Mouse (Mus musculus) forelimb bud, embryonic 11.5 days (tissue): ENCODE results near the gene Map9.
"Not testable (repeated sequence)": the region's sequence is repeated elsewhere in the genome, so short reads cannot be mapped to it uniquely, and the experiment has no call there.

Experiments used
- DNase-seq: peaks from one replicate; pipeline ENCODE4 v3.0.0-alpha.2; 2012; ENCODE audit warnings: low read depth, low spot score

Gene Map9

DNA sequence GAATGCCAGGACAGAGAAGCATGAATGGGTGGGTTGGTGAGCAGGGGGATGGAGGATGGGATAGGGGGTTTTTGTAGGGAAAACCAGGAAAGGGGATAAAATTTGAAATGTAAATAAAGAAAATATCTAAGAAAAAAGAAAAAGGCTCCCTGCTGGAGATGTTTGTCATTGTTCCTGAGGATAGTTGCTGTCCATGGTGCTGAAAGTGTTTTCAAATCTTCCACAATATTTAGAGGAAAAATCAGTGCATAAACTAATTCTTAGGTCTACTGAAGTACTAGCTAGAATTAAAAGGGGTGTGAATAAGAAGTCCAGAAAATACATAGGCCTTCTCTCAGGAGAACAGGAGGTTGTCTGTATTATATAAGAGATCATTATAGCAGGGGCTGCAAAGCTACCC, 54.6 kb downstream of the Map9 start:
- DNase-seq, result peak; percentile 70

- DNase-seq, result no peak
Measured at GRCm38 (mm10) chr3:82417958-82418357, 60.1 kb downstream of the Map9 start.

GRCm38 (mm10) chr3:82435351-82435750, 77.5 kb downstream of the Map9 start:
- DNase-seq, result no peak

DNA sequence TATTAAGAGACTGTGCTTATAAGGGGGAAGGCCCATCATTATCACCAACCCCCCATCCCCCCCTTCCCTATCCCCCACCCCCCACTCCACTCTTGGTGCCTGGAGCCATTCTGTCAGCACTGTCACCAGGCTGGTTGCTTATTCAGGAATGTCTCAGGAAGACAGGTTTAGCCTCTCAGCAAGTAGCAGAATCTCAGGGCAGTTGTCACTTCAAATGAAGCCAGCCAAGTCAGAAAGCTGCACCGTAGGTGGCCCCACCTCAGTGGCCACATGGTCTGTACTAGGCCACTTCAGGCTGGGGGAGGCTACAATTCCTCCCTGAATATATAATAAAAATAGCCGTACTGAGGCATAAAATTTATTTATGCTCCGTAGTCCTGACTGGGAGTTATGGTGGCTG, 83.1 kb downstream of the Map9 start:
- DNase-seq, result no peak

DNA sequence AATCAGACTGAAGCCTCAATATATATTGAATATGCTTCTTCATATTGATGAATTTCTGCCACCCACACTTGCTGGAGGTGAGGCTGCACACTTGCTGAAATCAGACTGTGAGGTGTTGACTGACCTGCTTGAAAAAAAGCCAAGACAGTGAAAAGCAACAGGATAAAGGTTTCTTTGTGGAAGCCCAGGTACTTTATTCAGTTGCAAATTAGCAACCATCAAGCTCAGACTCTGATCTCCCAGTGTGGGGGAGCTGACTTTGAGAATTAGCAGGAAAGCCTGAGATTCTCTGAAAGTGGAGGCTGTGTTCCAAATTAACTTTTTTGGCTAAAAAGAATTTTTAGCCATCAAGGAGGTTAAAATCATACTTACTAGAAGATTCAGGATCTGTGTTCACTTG, 83.8 kb downstream of the Map9 start:
- not testable (repeated sequence) for DNase-seq
